Mouse (Mus musculus): Measurements from ENCODE around the gene Bcl2l14. TPM values are rescaled to one million over a fixed set of nuclear protein-coding genes. Genes with fewer than 3 reads are reported as not detected.

Bcl2l14 gene
- polyA plus RNA-seq, 2 experiments, result 0.26 to 0.99 TPM

GRCm38 (mm10) chr6:134417886-134418285 lies 21.8 kb downstream of the Bcl2l14 start:
- WGBS, result 81% methylated on average over 3 of the region's 3 CpGs
- ATAC-seq (ENCODE audit: low FRiP score, low read depth), result no peak

GRCm38 (mm10) chr6:134420375-134420774 lies 24.3 kb downstream of the Bcl2l14 start:
- Histone ChIP-seq H3K4me2 (replicated peaks; ENCODE audit: low read depth, low read length, severe bottlenecking) (no peak overlapping the region), H3K4me3 (replicated peaks; ENCODE audit: low read length) (no peak overlapping the region), H3K4me1 (ENCODE audit: control insufficient read depth, insufficient read depth, low read length) (no peaks in the 10 kb centered on the region), H3K36me3 (ENCODE audit: control insufficient read depth, insufficient read depth, low read length) (no peaks in the 10 kb centered on the region), H3K9me3 (ENCODE audit: control insufficient read depth, low read length) (no peaks in the 10 kb centered on the region), H3K27me3 (ENCODE audit: control insufficient read depth, insufficient read depth, low read length) (no peaks in the 10 kb centered on the region), H3K27ac (replicated peaks; ENCODE audit: low read depth, low read length) (no peak overlapping the region), H3K9ac (ENCODE audit: low read depth, low read length, severe bottlenecking) (no peak overlapping the region)
- DNase-seq (ENCODE audit: low spot score) (no peak), ATAC-seq (ENCODE audit: low FRiP score, low read depth) (no peak)
- TF ChIP-seq POLR2A (IDR thresholded peaks at IDR 0.05; ENCODE audit: borderline replicate concordance, extremely low read depth, insufficient read depth, insufficient read length), result no peak
- WGBS, result 46% methylated on average over 8 of the region's 8 CpGs

More at GRCm38 (mm10) chr6:134417886-134418285, 21.8 kb downstream of the Bcl2l14 start:
- no peak for DNase-seq (ENCODE audit: low spot score)
- no peak overlapping the region for H3K4me2 ChIP-seq (replicated peaks; ENCODE audit: low read depth, low read length, severe bottlenecking)
- no peak overlapping the region for H3K27ac ChIP-seq (replicated peaks; ENCODE audit: low read depth, low read length)
- no peak overlapping the region for H3K9ac ChIP-seq (ENCODE audit: low read depth, low read length, severe bottlenecking)
- H3K36me3 ChIP-seq (ENCODE audit: control insufficient read depth, insufficient read depth, low read length), result no peaks in the 10 kb centered on the region
- TF ChIP-seq POLR2A (IDR thresholded peaks at IDR 0.05; ENCODE audit: borderline replicate concordance, extremely low read depth, insufficient read depth, insufficient read length), result no peak
- H3K4me1 ChIP-seq (ENCODE audit: control insufficient read depth, insufficient read depth, low read length), result no peaks in the 10 kb centered on the region
- no peaks in the 10 kb centered on the region for H3K9me3 ChIP-seq (ENCODE audit: control insufficient read depth, low read length)
- no peaks in the 10 kb centered on the region for H3K27me3 ChIP-seq (ENCODE audit: control insufficient read depth, insufficient read depth, low read length)
- no peak overlapping the region for H3K4me3 ChIP-seq (replicated peaks; ENCODE audit: low read length)

GRCm38 (mm10) chr6:134421921-134422320 lies 25.8 kb downstream of the Bcl2l14 start:
- 86% methylated on average over 6 of the region's 6 CpGs for WGBS
- H3K4me3 ChIP-seq (replicated peaks; ENCODE audit: low read length), result no peak overlapping the region
- ATAC-seq (ENCODE audit: low FRiP score, low read depth) (no peak), DNase-seq (ENCODE audit: low spot score) (no peak)
- H3K27ac ChIP-seq (replicated peaks; ENCODE audit: low read depth, low read length), result no peak overlapping the region
- no peak overlapping the region for H3K9ac ChIP-seq (ENCODE audit: low read depth, low read length, severe bottlenecking)
- no peaks in the 10 kb centered on the region for H3K9me3 ChIP-seq (ENCODE audit: control insufficient read depth, low read length)
- no peak overlapping the region for H3K4me2 ChIP-seq (replicated peaks; ENCODE audit: low read depth, low read length, severe bottlenecking)
- no peaks in the 10 kb centered on the region for H3K36me3 ChIP-seq (ENCODE audit: control insufficient read depth, insufficient read depth, low read length)
- H3K4me1 ChIP-seq (ENCODE audit: control insufficient read depth, insufficient read depth, low read length), result no peaks in the 10 kb centered on the region
- TF ChIP-seq POLR2A (IDR thresholded peaks at IDR 0.05; ENCODE audit: borderline replicate concordance, extremely low read depth, insufficient read depth, insufficient read length), result no peak
- H3K27me3 ChIP-seq (ENCODE audit: control insufficient read depth, insufficient read depth, low read length), result no peaks in the 10 kb centered on the region

DNA sequence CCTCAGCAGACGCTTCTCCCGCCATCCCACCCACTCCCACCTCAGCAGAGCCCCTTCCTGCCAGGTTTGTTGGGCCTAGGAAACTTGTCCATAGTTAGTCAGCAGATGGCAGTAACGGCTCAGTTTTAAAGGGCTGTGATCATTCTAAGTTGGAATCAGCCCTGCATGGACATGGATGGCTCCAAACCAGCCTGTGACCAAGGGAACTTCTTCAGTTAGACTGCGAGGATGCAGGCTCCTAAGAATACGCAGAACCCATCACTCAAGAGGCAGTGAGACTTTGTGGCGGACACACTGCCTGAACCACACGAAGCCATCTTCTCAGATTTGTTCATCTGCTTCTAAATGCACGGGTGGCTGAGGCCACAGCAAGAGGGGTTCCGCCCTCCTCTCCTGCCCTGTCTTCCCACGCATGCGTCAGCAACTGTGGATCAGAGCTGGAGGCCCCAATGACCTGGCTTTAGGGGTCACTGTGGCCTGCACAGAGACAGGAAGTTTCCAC lies 29.1 kb downstream of the Bcl2l14 start:
- TF ChIP-seq POLR2A (IDR thresholded peaks at IDR 0.05; ENCODE audit: borderline replicate concordance, extremely low read depth, insufficient read depth, insufficient read length), result no peak
- Histone ChIP-seq H3K4me3 (replicated peaks; ENCODE audit: low read length) (no peak overlapping the region), H3K9me3 (ENCODE audit: control insufficient read depth, low read length) (no peaks in the 10 kb centered on the region), H3K9ac (ENCODE audit: low read depth, low read length, severe bottlenecking) (no peak overlapping the region), H3K4me2 (replicated peaks; ENCODE audit: low read depth, low read length, severe bottlenecking) (0 out of 2 replicates have a peak overlapping the region, but pooled peaks have one; percentile 7), H3K27ac (replicated peaks; ENCODE audit: low read depth, low read length) (no peak overlapping the region), H3K4me1 (ENCODE audit: control insufficient read depth, insufficient read depth, low read length) (peaks cover 21% of the 10 kb centered on the region), H3K36me3 (ENCODE audit: control insufficient read depth, insufficient read depth, low read length) (no peaks in the 10 kb centered on the region), H3K27me3 (ENCODE audit: control insufficient read depth, insufficient read depth, low read length) (no peaks in the 10 kb centered on the region)
- 42% methylated on average over 11 of the region's 11 CpGs for WGBS
- peak; percentile 80 for DNase-seq (ENCODE audit: low spot score)
- ATAC-seq (ENCODE audit: low FRiP score, low read depth), result peak; percentile 87

- no peak overlapping the region for H3K4me3 ChIP-seq (replicated peaks; ENCODE audit: low read length)
- H3K4me2 ChIP-seq (replicated peaks; ENCODE audit: low read depth, low read length, severe bottlenecking), result no peak overlapping the region
- DNase-seq (ENCODE audit: low spot score) (no peak), ATAC-seq (ENCODE audit: low FRiP score, low read depth) (no peak)
- H3K36me3 ChIP-seq (ENCODE audit: control insufficient read depth, insufficient read depth, low read length), result no peaks in the 10 kb centered on the region
- H3K27me3 ChIP-seq (ENCODE audit: control insufficient read depth, insufficient read depth, low read length), result no peaks in the 10 kb centered on the region
- H3K9me3 ChIP-seq (ENCODE audit: control insufficient read depth, low read length), result no peaks in the 10 kb centered on the region
- H3K27ac ChIP-seq (replicated peaks; ENCODE audit: low read depth, low read length), result no peak overlapping the region
- TF ChIP-seq POLR2A (IDR thresholded peaks at IDR 0.05; ENCODE audit: borderline replicate concordance, extremely low read depth, insufficient read depth, insufficient read length), result no peak
- peaks cover 31% of the 10 kb centered on the region for H3K4me1 ChIP-seq (ENCODE audit: control insufficient read depth, insufficient read depth, low read length)
- WGBS, result 64% methylated on average over 3 of the region's 3 CpGs
- no peak overlapping the region for H3K9ac ChIP-seq (ENCODE audit: low read depth, low read length, severe bottlenecking)
Measured at GRCm38 (mm10) chr6:134427165-134427564, 31.0 kb downstream of the Bcl2l14 start.

Measured in limb, embryonic 14.5 days (tissue).